Comparison of ENCODE assay signal across 8 mouse cellular contexts in genomic region chr13:30973501-30974246, GRCm38 (mm10). TPM values are rescaled to one million over a fixed set of nuclear protein-coding genes. Genes with fewer than 3 reads are reported as not detected.
DNase-seq lines count a peak whose midpoint lies in the region; ATAC-seq lines count a peak whose summit lies in the region.

Gene Exoc2, minus strand, starts transcription at chr13:30974093.
Gene Gm5447, plus strand, starts transcription at chr13:30974204.

- intact Hi-C loops in left cerebral cortex, postnatal 10 days (cut with DNase I), result no loop called here

- peak; percentile 89 for ATAC-seq in megakaryocyte progenitor cell, adult 5-6 weeks (replicated peaks; ENCODE audit: poor library complexity)

- DNase-seq in adrenal gland, adult (ENCODE audit: inconsistent age in 2 of 2, low spot score in 1 of 2), result peak; percentile 86 to 94
- peak; percentile 95 for DNase-seq in embryo, embryonic 10 days (ENCODE audit: low spot score)
- DNase-seq in gastrocnemius, adult 8-10 months (ENCODE audit: low spot score in 2 of 2), result peak; percentile 68 to 77
- peak; percentile 87 for DNase-seq in induced T-regulatory cell, adult 2 months (ENCODE audit: low read depth)
- DNase-seq in left cerebral cortex, postnatal 10 days (ENCODE audit: extremely low spot score in 1 of 2, low spot score in 2 of 2), result peak; percentile 68 to 88
- peak; percentile 86 to 88 for DNase-seq in right cerebral cortex, postnatal 10 days (ENCODE audit: low spot score in 2 of 2)
- DNase-seq in urinary bladder, postnatal 14 days (ENCODE audit: low spot score), result peak; percentile 84

RNA-seq across cellular contexts. Expression of gene Exoc2, which starts in this region (rescaled TPM):
- 10 to 100 TPM; 13.9 to 17.2 (median 14.5) TPM for total RNA-seq in gastrocnemius, adult 8-10 months (2022)
- total RNA-seq in left cerebral cortex, postnatal 10 days (2021), result 10 to 100 TPM; 45.1 to 46.5 TPM
- 43.8 and 47.6 TPM in 2 replicates for total RNA-seq in megakaryocyte progenitor cell, adult 5-6 weeks (2015)
- 32.5 and 50.5 TPM in 2 replicates for total RNA-seq in megakaryocyte progenitor cell, adult 5-6 weeks (2017)

RNA-seq across cellular contexts. Expression of gene Gm5447, which starts in this region (rescaled TPM):
- under 1 TPM in 1 of 4 experiments, not detected in 3; 0.27 TPM for total RNA-seq in gastrocnemius, adult 8-10 months (2022)
- total RNA-seq in left cerebral cortex, postnatal 10 days (2021), result under 1 TPM in 1 of 2 experiments, not detected in 1; 0.26 TPM
- 0.22 TPM in 1 of 2 replicates, not detected in the other for total RNA-seq in megakaryocyte progenitor cell, adult 5-6 weeks (2015)
- total RNA-seq in megakaryocyte progenitor cell, adult 5-6 weeks (2017), result not detected in 2 replicates

Comparison
In these comparisons a context has a peak if more than half of its experiments do, and no peak if none do; other contexts are left out.
1. Peak in every context shown above with its lines: DNase-seq and ATAC-seq.